Mouse (Mus musculus): Measurements from ENCODE around the gene Ank3. TPM values are rescaled to one million over a fixed set of nuclear protein-coding genes. Genes with fewer than 3 reads are reported as not detected.

Ank3 gene
- total and polyA plus RNA-seq, 2 experiments from 2014 or later, result 23.4 to 64.7 TPM

- Histone ChIP-seq H3K9ac (replicated peaks; ENCODE audit: low read depth, low read length) (no peak overlapping the region), H3K27ac (ENCODE audit: low read depth) (no peak overlapping the region), H3K4me1 (ENCODE audit: control insufficient read depth, insufficient read depth) (no peaks in the 10 kb centered on the region), H3K36me3 (replicated peaks; ENCODE audit: control insufficient read depth, insufficient read depth, low read length) (no peaks in the 10 kb centered on the region), H3K4me2 (ENCODE audit: low read depth, low read length) (no peak overlapping the region), H3K27me3 (ENCODE audit: control insufficient read depth, insufficient read depth, low read length) (no peaks in the 10 kb centered on the region), H3K9me3 (replicated peaks; ENCODE audit: control insufficient read depth, low read length) (no peaks in the 10 kb centered on the region), H3K4me3 (ENCODE audit: low read depth, low read length) (no peak overlapping the region)
- DNase-seq (ENCODE audit: low spot score), result no peak
- 84% methylated on average over 3 of the region's 3 CpGs for WGBS
- no peak for TF ChIP-seq EP300 (IDR thresholded peaks at IDR 0.05; ENCODE audit: low read depth)
- TF ChIP-seq CTCF (IDR thresholded peaks at IDR 0.05; ENCODE audit: low read depth), result peak; percentile 29
- ATAC-seq (ENCODE audit: insufficient read depth, low read depth), result no peak
Measured at GRCm38 (mm10) chr10:69523202-69523601, 124.6 kb downstream of the Ank3 start.

GRCm38 (mm10) chr10:69527318-69527717 is 128.7 kb downstream of the Ank3 start:
- Histone ChIP-seq H3K4me2 (ENCODE audit: low read depth, low read length) (no peak overlapping the region), H3K4me1 (ENCODE audit: control insufficient read depth, insufficient read depth) (no peaks in the 10 kb centered on the region), H3K9ac (replicated peaks; ENCODE audit: low read depth, low read length) (no peak overlapping the region), H3K27ac (ENCODE audit: low read depth) (no peak overlapping the region), H3K4me3 (ENCODE audit: low read depth, low read length) (no peak overlapping the region), H3K36me3 (replicated peaks; ENCODE audit: control insufficient read depth, insufficient read depth, low read length) (no peaks in the 10 kb centered on the region), H3K27me3 (ENCODE audit: control insufficient read depth, insufficient read depth, low read length) (no peaks in the 10 kb centered on the region), H3K9me3 (replicated peaks; ENCODE audit: control insufficient read depth, low read length) (no peaks in the 10 kb centered on the region)
- DNase-seq (ENCODE audit: low spot score), result no peak
- TF ChIP-seq CTCF (IDR thresholded peaks at IDR 0.05; ENCODE audit: low read depth), result no peak
- TF ChIP-seq EP300 (IDR thresholded peaks at IDR 0.05; ENCODE audit: low read depth), result no peak
- ATAC-seq (ENCODE audit: insufficient read depth, low read depth), result no peak
- WGBS, result 91% methylated on average over 10 of the region's 10 CpGs

- Histone ChIP-seq H3K27ac (ENCODE audit: low read depth) (peak overlapping the region; percentile 72; the same call in 1 of the 2 replicates), H3K36me3 (replicated peaks; ENCODE audit: control insufficient read depth, insufficient read depth, low read length) (no peaks in the 10 kb centered on the region), H3K4me1 (ENCODE audit: control insufficient read depth, insufficient read depth) (no peaks in the 10 kb centered on the region), H3K9me3 (replicated peaks; ENCODE audit: control insufficient read depth, low read length) (no peaks in the 10 kb centered on the region), H3K4me3 (ENCODE audit: low read depth, low read length) (peak overlapping the region; percentile 27; the same call in 1 of the 2 replicates), H3K27me3 (ENCODE audit: control insufficient read depth, insufficient read depth, low read length) (no peaks in the 10 kb centered on the region), H3K4me2 (ENCODE audit: low read depth, low read length) (peak overlapping the region; percentile 50), H3K9ac (replicated peaks; ENCODE audit: low read depth, low read length) (no peak overlapping the region)
- WGBS, result 53% methylated on average over 4 of the region's 4 CpGs
- DNase-seq (ENCODE audit: low spot score) (no peak), ATAC-seq (ENCODE audit: insufficient read depth, low read depth) (no peak)
- TF ChIP-seq EP300 (IDR thresholded peaks at IDR 0.05; ENCODE audit: low read depth) (no peak), CTCF (IDR thresholded peaks at IDR 0.05; ENCODE audit: low read depth) (no peak)
Measured at GRCm38 (mm10) chr10:69528746-69529145, 130.2 kb downstream of the Ank3 start.

DNA sequence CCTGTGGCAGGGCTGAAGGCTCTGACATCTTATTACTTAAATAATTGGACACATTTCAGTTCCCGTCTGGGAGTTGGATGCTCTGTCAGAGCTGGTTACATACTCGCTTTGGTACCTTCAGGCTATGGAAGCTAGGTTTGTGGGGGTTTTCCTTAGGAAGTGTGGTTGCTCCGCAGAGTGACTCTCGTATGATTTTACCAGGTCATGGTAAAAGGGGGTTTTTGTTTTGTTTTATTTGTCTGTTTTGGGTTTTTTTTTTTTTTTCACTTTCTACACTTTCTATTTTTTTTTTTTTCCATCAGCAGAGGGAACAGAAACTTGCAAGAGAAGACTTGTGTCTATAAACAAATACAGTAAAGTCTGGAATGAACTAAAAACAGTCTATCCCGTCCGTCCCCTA is 131.8 kb downstream of the Ank3 start:
- no peaks in the 10 kb centered on the region for H3K9me3 ChIP-seq (replicated peaks; ENCODE audit: control insufficient read depth, low read length)
- WGBS, result 87% methylated on average over 6 of the region's 6 CpGs
- ATAC-seq (ENCODE audit: insufficient read depth, low read depth) (no peak), DNase-seq (ENCODE audit: low spot score) (no peak)
- no peaks in the 10 kb centered on the region for H3K4me1 ChIP-seq (ENCODE audit: control insufficient read depth, insufficient read depth)
- TF ChIP-seq EP300 (IDR thresholded peaks at IDR 0.05; ENCODE audit: low read depth) (no peak), CTCF (IDR thresholded peaks at IDR 0.05; ENCODE audit: low read depth) (no peak)
- H3K4me2 ChIP-seq (ENCODE audit: low read depth, low read length), result no peak overlapping the region
- no peak overlapping the region for H3K4me3 ChIP-seq (ENCODE audit: low read depth, low read length)
- H3K27ac ChIP-seq (ENCODE audit: low read depth), result no peak overlapping the region; the same call in 1 of the 2 replicates
- H3K27me3 ChIP-seq (ENCODE audit: control insufficient read depth, insufficient read depth, low read length), result no peaks in the 10 kb centered on the region
- H3K9ac ChIP-seq (replicated peaks; ENCODE audit: low read depth, low read length), result no peak overlapping the region
- H3K36me3 ChIP-seq (replicated peaks; ENCODE audit: control insufficient read depth, insufficient read depth, low read length), result no peaks in the 10 kb centered on the region

- Histone ChIP-seq H3K9me3 (replicated peaks; ENCODE audit: control insufficient read depth, low read length) (no peaks in the 10 kb centered on the region), H3K27ac (ENCODE audit: low read depth) (no peak overlapping the region), H3K4me2 (ENCODE audit: low read depth, low read length) (no peak overlapping the region), H3K36me3 (replicated peaks; ENCODE audit: control insufficient read depth, insufficient read depth, low read length) (no peaks in the 10 kb centered on the region), H3K4me3 (ENCODE audit: low read depth, low read length) (no peak overlapping the region), H3K4me1 (ENCODE audit: control insufficient read depth, insufficient read depth) (no peaks in the 10 kb centered on the region), H3K27me3 (ENCODE audit: control insufficient read depth, insufficient read depth, low read length) (no peaks in the 10 kb centered on the region), H3K9ac (replicated peaks; ENCODE audit: low read depth, low read length) (no peak overlapping the region)
- 75% methylated on average over 5 of the region's 5 CpGs for WGBS
- no peak for ATAC-seq (ENCODE audit: insufficient read depth, low read depth)
- no peak for TF ChIP-seq EP300 (IDR thresholded peaks at IDR 0.05; ENCODE audit: low read depth)
- TF ChIP-seq CTCF (IDR thresholded peaks at IDR 0.05; ENCODE audit: low read depth), result peak; percentile 36
- DNase-seq (ENCODE audit: low spot score), result no peak
Measured at GRCm38 (mm10) chr10:69531569-69531968, 133.0 kb downstream of the Ank3 start.

DNA sequence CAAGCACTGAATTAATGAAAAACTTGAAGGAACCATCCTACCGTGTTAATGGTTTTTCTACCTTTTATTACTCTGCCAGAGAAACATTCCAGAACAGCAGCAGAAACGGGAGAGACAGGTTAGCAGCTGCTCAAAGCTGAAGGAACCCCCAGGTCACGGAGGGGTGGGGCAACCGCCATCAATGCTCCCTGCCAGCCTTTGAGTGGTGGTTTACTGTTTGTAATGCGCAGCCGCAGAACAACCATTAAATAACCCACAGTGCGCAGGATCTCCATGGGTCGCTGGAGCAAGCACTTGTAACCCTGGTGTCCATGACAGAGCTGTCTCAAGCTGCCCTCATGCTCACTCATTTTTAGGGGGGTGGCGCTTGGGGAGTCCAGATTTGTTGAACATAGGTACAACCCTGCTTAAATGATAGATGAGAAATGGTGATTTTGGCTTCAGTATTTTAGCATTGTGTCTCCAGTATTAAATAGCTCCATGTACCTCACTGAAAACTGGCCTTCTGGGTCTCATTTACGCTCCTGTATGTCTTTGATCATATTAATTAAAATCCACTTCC is 133.7 kb downstream of the Ank3 start:
- no peak overlapping the region for H3K4me2 ChIP-seq (ENCODE audit: low read depth, low read length)
- H3K9ac ChIP-seq (replicated peaks; ENCODE audit: low read depth, low read length), result no peak overlapping the region
- ATAC-seq (ENCODE audit: insufficient read depth, low read depth) (no peak), DNase-seq (ENCODE audit: low spot score) (no peak)
- H3K4me3 ChIP-seq (ENCODE audit: low read depth, low read length), result no peak overlapping the region
- no peaks in the 10 kb centered on the region for H3K36me3 ChIP-seq (replicated peaks; ENCODE audit: control insufficient read depth, insufficient read depth, low read length)
- 87% methylated on average over 10 of the region's 10 CpGs for WGBS
- H3K27me3 ChIP-seq (ENCODE audit: control insufficient read depth, insufficient read depth, low read length), result no peaks in the 10 kb centered on the region
- H3K4me1 ChIP-seq (ENCODE audit: control insufficient read depth, insufficient read depth), result no peaks in the 10 kb centered on the region
- no peak overlapping the region for H3K27ac ChIP-seq (ENCODE audit: low read depth)
- TF ChIP-seq CTCF (IDR thresholded peaks at IDR 0.05; ENCODE audit: low read depth) (no peak), EP300 (IDR thresholded peaks at IDR 0.05; ENCODE audit: low read depth) (no peak)
- H3K9me3 ChIP-seq (replicated peaks; ENCODE audit: control insufficient read depth, low read length), result no peaks in the 10 kb centered on the region
